Mouse (Mus musculus): Measurements from ENCODE around the gene Olfr502.
"Not testable (repeated sequence)": the region's sequence is repeated elsewhere in the genome, so short reads cannot be mapped to it uniquely, and the experiment has no call there.

Gene Olfr502

DNA sequence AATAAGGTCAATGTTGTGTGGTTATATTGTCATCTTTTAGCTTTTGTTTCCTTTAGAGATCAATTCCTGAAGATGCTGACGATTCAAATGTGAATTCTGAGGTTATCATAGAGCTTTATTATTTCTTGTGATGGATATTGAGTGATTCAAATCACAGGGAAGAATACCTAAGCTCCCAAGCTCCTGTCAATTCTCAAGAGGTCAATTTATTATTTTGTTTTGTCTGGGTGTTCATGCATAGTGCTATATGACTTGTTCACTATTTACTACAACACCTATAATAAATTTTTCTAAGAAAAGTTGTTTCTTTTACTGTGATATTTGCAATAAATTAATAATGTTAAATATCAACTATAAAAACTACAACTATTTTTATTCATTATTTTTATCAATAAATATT lies at the start of gene Olfr502:
TSS of gene Olfr502 (minus strand) at position 101 of the 400 bp plus-strand sequence.
- DNase-seq, result no peak

DNA sequence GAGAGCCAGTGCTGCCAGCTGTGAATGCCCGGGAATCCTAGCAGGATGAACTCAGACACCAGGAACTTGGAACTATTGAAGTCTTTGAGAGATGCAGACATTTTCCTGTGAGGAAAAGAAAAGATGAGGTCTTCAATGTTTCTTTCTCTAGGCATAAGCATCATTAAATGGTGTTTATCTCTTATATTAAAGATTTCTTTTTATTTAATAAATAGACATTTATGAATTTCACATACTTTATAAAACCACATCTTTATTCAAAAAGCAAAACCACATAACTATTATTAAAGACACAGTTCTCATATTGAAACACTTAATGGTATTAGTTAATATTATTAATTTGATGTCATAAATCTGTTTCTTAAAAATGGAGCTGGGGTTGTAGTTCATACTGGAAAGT lies 40.8 kb upstream of the Olfr502 start, which contains the start of gene Olfr504:
TSS of gene Olfr504 (minus strand) at position 101 of the 400 bp plus-strand sequence.
- no peak for DNase-seq

GRCm38 (mm10) chr7:108544227-108544626 lies 19.4 kb upstream of the Olfr502 start, which contains the start of gene Olfr503:
TSS of gene Olfr503 (plus strand) at chr7:108544527.
- DNase-seq, result not testable (repeated sequence)

DNA sequence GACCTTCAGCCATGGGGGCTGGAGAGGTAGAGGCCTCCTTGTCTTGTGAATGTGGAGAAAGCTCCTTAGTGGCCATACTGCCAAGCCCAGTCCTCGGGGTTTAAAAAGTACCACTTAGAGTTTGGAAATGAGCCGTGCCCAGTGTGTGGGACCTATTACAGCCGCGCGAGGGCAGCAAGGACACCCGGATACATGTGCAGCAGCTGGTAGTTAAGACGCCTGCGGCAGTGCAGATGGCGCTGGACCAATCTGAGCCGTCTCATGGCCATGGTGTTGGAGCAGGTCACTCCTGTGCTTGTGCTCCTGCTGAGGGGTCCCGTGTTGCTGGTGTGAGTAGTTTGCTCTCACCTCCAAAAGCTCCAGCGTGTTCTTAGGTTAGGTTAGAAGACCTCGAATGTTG lies 17.6 kb upstream of the Olfr502 start:
- DNase-seq, result no peak

Measured in cerebellum, adult 8-10 months (tissue).